Mouse (Mus musculus) kidney, postnatal 10 days (tissue): ENCODE measurements at regions not wholly inside any gene's neighbourhood (a gene's known extent, or its start where the extent isn't known, plus 50 kb on each side); places are given as distances from the start of the nearest gene placed in this dataset.
"Not testable (repeated sequence)": the region's sequence is repeated elsewhere in the genome, so short reads cannot be mapped to it uniquely, and the experiment has no call there.

Source experiments
- DNase-seq: peaks from one replicate; pipeline ENCODE4 v3.0.0; 2021; ENCODE audit warnings: mixed read lengths

DNA sequence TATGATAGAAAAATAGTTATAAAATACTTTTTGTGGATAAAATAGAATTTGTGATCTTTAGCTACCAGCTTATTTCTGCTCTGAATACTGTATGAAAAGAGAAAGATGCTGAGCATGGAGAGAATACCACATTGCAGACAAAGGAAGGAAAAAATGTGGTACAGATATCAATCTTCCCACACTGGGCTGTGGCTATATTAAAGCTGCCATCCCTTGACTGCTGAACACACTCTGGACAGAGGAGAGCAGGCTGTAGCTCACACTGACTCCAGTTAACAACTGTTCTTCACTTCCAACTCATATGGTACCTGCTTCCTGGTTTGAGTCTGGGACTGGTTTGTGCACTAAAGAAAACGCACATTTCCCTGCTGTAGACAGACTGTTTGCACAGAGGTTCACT is 76.7 kb upstream of the Try4 start:
- DNase-seq = no peak

DNA sequence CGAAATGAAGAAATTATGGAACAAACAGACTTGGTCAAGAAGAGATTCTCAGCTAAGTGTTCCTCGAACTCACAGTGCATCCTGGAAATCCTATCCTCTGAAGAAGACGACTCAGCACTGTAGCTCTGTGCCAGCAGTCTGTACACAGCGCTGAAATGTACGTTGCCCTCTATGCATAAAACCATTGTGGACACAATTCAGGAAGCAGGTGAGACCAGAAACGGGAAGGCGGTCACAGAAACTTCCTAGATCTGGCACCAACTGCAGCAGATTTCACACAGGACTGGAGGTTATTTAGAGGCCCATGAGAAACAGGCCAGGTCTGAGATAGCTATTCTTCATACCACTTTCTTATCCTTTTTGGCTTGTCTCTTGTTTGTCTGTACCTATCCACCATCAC is 83.7 kb upstream of the Try4 start:
- DNase-seq = no peak

DNA sequence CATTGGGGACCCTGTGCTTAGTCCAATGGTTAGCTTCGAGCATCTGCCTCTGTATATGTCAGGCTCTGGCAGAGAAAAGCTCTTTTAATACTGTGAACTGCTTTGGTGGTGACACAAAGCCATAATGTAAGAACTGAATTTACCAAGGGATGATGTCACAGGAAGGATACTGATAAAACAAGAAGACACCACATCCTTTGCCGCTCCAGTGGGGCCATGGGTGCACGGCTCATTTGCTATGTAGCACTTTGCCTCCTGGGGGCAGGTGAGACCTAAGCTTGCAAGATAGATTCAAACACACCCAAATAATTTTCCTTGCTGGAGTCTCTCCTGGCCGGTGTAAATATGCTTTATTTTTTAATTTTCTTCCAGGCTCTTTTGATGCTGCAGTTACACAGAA is 86.2 kb upstream of the Try4 start:
- DNase-seq = no peak

DNA sequence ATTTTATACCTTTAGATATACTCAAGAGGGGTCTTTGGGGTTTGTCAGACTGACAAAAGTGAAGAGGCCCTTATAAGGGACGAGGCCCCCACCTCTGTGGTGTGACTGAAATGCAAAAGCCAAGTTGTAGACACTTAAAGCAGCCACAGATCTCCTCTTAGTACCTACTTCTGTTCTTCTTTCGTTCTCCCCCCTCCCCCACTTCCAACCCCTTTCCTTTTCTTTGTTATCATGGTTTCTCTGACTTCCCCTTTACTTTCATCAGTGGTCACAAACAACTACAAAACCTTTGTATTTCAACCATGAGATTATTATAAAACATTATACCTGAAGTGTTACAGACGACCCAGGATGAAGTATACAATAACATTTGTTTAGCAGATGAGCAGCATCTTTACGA is 96.2 kb upstream of the Try4 start:
- DNase-seq = no peak

GRCm38 (mm10) chr6:41202882-41203281 is 99.2 kb upstream of the Try4 start:
- DNase-seq = no peak

DNA sequence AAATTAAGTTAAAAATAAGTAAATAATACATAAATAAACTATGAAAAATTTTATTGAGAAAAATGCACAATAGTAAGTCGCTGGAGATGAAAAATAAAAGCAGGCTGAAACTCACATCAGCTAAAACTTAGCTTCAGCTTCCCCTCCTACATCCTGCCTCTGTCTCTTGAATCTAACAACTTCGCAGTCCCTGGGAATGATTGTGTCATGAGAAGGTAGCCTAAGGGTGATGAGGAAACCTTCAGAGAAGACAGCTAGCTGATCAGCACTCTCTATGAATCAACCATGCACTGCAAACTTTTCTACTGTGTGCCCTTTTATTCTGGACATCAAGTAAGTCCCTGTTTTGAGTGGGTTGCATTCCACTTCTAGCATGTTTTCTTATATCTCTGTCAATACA is 99.8 kb upstream of the Try4 start:
- DNase-seq = no peak

- no peak for DNase-seq
These were observed 107.6 kb upstream of the Try4 start for GRCm38 (mm10) chr6:41194464-41194863.

DNA sequence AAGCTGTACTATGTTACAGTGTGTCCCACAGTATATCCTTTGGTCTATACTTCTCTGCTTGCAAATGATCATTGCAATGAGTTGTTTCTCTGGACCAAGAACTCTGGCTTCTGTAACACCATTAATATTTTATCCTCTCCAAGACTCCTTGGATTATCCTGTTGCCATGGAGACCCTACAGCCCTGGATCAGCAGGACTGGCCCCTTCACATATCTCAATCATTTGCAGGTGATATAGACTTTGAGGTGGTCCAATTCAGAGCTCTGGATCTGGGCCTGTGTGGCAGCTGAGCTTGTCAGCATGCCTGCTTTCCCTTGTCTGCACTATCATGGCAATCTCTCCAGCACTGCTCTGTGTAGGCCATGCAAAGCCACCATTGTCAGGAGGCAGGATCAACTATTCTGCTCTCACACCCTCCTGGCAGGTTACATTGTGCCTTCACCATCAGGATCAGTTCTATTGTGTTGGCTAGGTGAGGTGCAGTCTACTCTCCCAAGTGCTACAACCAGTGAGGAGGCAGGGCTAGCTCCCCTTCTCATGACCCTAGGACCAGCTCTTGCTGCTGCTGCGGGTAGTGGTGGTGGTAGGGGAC is 110.2 kb upstream of the Try4 start:
- DNase-seq = no peak

GRCm38 (mm10) chr6:41188910-41189309 is 113.2 kb upstream of the Try4 start:
- no peak for DNase-seq

- no peak for DNase-seq
These were observed 114.1 kb upstream of the Try4 start for GRCm38 (mm10) chr6:41187966-41188365.

DNA sequence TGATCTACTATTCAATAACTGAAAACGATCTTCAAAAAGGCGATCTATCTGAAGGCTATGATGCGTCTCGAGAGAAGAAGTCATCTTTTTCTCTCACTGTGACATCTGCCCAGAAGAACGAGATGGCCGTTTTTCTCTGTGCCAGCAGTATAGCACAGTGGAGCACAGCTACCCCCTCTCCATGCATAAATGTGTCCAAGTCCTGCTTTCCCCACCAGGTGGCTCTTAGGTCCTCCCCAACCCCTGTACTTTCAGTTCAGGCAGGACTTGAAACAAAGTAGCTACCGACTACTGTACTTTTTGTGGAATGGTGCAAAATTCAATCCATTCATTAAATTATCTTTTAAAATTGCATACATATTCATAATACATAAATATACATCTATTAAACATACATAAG is 123.2 kb upstream of the Try4 start:
- DNase-seq = no peak

- DNase-seq = no peak
These were observed 124.0 kb upstream of the Try4 start for GRCm38 (mm10) chr6:41178019-41178418.

GRCm38 (mm10) chr6:41177152-41177551 is 124.9 kb upstream of the Try4 start:
- DNase-seq = no peak

DNA sequence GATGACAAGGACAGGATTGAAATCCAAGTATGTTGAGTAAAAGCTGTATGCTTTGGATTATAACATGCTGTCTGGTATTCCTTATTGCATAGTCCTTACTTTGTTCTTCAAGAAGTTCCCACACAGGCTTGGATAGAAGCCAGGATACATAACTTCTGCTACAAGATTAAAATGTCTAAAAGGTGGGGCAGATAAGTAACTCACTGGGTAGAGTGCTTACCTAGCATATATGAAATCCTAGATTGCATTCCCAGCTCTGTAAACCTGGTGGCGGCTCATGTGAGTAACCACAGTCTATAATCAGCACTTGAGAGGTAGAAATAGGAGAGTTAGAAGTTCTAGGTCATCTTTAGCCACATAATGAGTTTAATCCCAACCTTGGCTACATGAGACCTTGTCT is 126.0 kb upstream of the Try4 start:
- DNase-seq = no peak

DNA sequence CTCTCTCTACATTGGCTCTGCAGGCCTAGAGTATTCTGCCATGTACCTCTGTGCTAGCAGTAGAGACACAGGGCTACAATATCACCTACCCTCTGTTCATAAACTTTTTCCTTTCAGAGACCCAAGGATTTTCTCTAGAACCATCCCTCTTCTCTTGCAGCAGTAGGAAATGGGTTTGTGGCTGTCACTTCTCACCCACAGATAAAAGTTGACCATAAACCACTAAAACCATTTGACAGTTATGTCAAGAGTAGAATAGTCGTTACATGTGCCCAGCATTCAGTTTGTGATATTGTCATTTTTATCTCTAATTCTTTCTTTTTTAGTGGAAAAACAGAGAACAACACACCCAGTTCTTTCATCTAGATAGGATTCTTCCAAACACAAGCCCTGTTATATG is 128.2 kb upstream of the 2210010C04Rik start:
- DNase-seq = no peak

DNA sequence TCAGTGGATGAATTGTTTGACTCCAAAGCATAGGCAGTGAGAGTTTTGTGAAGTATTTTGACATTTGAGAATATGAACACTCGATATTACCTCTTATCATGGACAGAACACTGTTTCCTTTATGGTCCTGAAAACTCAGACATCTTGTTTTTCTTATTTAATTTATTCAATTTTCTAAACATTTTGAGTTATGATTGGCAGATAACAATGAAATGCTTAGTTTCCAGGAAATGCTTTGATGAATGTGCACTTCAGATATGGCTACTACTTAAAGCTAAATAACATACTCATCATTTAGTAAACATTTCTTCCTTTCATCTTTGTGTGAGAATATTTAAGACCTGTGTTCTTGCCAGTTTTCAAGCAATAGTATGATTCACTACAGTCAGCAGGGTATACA is 126.4 kb upstream of the 2210010C04Rik start:
- no peak for DNase-seq

- no peak for DNase-seq
These were observed 116.8 kb upstream of the 2210010C04Rik start for GRCm38 (mm10) chr6:41152101-41152500.

- DNase-seq = no peak
These were observed 116.2 kb upstream of the 2210010C04Rik start for GRCm38 (mm10) chr6:41151542-41151941.

- DNase-seq = no peak
These were observed 105.6 kb upstream of the 2210010C04Rik start for GRCm38 (mm10) chr6:41140916-41141315.

GRCm38 (mm10) chr6:41137401-41137777 is 102.1 kb upstream of the 2210010C04Rik start:
- DNase-seq = not testable (repeated sequence)

- DNase-seq = peak; percentile 48
These were observed 101.5 kb upstream of the 2210010C04Rik start for GRCm38 (mm10) chr6:41136717-41137400.

- DNase-seq = no peak
These were observed 99.9 kb upstream of the 2210010C04Rik start for GRCm38 (mm10) chr6:41135160-41135559.

DNA sequence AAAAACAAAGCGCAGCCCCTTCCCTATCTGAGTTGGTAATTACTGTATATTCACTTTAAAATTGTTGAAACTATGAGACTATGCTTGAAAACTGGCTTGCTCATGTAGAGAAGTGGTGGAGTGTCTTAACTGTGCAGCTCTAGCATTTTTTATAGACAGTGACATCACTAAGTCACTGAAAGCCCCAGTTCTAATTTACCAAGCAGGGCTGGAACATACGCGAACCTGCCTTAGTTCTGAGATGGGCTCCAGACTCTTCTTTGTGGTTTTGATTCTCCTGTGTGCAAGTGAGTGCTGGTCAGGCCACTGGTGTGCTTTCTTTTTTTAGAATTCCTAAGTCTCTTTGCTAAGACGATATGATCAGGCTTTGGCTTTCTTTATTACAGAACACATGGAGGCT is 94.6 kb upstream of the 2210010C04Rik start:
- DNase-seq = no peak

- no peak for DNase-seq
These were observed 92.5 kb upstream of the 2210010C04Rik start for GRCm38 (mm10) chr6:41127816-41128215.

DNA sequence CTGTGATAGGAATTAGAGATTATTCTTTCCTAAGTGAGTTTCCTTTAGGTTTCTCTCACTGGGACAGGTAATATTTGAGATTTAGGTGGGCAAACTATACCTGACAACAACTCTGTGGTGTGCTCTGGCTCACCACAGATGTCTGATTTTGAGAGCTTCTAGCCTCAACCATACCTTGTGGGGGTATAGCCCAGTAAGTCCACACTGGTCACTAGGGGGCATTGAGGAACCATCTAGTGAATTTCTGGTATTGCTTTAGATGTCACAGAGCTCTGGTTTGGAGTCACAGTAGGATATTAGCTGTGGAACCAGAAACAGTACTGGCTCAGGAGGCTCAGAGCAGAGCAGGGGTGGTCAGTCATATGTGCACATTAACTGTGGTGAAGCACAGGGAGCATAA is 91.5 kb upstream of the 2210010C04Rik start:
- no peak for DNase-seq
